Mouse (Mus musculus): ENCODE results near the gene Snx30.

Gene Snx30

GRCm38 (mm10) chr4:59868086-59868485 is 62.4 kb downstream of the Snx30 start:
- no peak for DNase-seq (ENCODE audit: extremely low read depth, insufficient read length, low spot score)

DNA sequence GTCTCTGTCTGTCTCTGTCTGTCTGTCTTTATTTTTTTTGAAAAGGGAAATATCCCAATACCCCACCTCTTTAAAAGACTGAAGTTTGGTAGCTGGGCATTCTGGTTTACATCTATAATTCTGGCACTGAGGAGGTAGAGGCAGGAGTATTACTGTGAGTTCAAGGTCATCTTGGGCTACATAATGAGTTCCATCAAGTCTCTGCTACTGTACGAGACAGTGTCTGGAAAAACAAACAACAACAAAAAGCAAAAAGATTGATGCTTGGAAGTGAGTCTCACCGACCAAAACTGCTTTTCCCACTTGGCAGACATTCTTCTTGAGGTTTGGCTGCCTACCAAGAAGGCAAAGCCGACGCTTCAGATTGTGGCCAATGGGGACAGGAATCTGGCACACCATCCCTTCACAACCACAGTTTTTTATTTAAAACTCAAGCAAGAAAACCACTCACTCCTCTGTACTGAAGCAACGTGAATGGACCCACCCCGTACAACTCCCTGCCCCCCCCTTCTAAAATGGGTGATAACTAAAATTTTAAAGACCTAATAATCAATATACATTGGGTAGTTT is 63.9 kb downstream of the Snx30 start:
- peak; percentile 64 for DNase-seq (ENCODE audit: extremely low read depth, insufficient read length, low spot score)

DNA sequence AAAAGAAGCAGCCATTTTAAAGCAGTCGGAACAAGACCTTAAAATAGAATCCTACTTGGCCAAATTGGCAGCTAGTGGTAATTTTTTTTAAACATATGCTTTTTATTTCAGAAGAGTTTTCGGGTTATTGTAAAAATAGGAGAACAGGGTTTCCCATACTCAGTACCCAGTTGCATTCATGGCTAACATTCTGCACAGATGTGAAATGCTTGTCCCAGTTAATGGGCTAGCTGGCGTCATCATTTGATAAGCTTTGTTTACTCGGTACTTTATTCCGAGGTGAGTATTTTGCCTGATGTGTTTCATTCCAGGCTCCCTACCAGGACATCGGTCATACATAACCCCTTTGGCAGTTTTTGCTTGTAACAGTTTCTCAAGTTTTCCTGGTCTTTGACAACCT is 64.8 kb downstream of the Snx30 start:
- no peak for DNase-seq (ENCODE audit: extremely low read depth, insufficient read length, low spot score)

DNA sequence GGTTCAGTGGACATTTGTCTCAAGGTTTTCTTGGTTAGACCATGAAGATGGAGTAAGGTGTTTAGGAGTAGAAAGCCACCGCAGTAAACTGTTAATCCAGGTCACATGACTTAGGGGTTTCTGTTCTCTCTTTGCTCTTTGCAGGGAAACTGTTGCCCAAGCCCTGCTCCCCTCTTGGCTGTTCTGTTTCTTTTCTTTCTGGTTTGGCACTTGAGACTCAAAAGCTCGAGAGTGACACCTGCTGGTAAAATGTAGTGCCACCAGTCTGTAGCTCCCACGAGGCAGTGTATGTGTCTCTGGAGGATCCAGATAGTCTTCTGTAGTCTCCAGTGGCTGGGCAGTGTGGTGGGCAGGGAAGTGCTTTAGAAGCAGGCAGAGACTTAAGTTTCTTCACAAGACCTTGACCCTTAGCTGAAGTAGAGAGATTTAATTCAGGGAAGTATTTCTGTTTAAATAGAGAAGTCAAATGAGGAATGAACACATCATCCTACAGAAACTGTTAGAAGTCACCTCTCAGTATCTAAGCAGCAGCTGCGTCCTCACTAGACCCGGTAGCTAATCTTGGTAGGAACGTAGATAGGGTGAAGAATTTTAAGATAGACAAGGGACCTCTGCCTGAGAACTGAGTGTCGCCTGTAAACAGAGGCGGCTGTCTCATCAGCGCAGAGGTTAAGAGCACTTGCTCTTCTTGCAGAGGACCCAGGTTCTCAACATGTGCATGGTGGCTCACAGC is 65.4 kb downstream of the Snx30 start:
- DNase-seq (ENCODE audit: extremely low read depth, insufficient read length, low spot score) = peak; percentile 46

DNA sequence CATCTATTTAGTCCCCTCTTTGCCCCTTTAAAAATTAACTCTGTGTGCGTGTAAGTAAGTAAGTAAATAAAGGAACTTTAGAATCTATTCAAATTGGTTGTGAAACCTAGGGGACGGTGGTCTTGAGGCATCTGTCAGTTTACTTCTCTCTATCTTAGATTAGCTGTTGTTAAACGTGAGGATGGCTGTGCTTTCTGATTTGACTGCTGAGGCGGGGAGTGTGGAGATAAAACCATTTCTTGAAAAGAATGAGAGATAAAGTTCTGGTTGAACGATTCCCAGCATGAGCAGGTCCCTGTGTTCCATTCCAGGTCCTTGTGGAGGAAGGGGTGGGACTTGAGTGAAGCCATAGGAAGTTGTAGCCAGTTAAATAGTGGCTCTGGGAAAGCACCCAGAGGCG is 67.6 kb downstream of the Snx30 start:
- DNase-seq (ENCODE audit: extremely low read depth, insufficient read length, low spot score) = no peak

GRCm38 (mm10) chr4:59873830-59874229 is 68.2 kb downstream of the Snx30 start:
- no peak for DNase-seq (ENCODE audit: extremely low read depth, insufficient read length, low spot score)

- DNase-seq (ENCODE audit: extremely low read depth, insufficient read length, low spot score) = no peak
These were observed 70.9 kb downstream of the Snx30 start for GRCm38 (mm10) chr4:59876570-59876969.

GRCm38 (mm10) chr4:59877025-59877424 is 71.4 kb downstream of the Snx30 start:
- no peak for DNase-seq (ENCODE audit: extremely low read depth, insufficient read length, low spot score)

DNA sequence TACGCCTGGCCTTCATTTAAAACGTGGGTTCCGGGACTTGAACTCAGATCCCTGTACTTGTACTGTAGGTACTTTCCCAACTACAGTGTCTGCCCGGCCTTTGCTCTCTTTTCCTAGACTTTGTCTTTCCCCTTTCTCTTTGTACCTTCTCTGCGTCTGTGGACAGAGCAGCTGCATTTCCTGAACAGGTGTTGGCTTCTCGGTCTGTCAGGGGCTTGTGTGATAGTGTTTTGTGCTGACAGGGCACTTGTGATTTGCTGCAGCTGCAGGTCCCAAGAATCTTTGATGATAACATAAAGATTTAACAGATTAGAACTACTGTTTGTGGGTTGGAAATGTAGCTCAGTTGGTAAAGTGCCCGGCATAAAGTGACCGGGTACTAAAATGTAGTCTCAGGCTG is 73.0 kb downstream of the Snx30 start:
- DNase-seq (ENCODE audit: extremely low read depth, insufficient read length, low spot score) = no peak

DNA sequence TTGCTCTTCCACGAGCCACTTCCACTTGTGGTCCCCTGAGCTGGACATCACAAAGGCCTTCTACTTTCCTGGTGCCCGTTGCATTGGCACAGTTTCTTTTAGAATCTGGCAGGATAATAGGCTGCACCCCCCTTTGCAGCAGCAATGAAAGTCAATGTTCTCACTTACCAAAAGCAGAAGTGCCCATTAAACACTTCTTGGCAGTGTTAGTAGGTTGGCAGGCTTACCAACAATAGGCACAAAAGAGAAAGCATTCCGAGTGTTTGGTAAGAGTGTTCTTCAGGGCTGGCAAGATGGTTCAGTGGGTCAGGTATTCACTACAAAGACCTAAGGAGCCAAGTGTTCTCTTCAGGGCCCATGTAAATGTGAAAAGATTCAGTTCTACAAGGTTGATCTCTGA is 73.8 kb downstream of the Snx30 start:
- no peak for DNase-seq (ENCODE audit: extremely low read depth, insufficient read length, low spot score)

DNA sequence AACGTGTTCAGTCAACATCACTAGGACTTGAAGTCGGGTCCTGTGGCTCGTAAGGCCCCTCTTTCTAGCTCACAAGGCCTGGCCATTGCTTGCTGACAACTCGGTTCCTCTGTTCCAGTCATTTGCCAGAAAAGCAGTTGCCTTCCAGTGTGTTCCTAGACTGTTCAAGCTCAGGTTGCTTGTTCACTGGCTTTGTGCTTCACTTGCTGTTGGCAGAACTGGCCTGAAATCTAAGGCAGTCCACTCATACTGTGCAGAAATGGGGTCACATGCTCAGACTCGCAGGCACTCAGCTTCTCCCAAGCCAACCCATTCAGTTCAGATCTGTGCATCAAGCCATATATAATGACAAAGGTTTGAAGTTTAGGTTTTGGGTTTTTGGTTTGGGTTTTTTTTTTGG is 75.1 kb downstream of the Snx30 start:
- no peak for DNase-seq (ENCODE audit: extremely low read depth, insufficient read length, low spot score)

DNA sequence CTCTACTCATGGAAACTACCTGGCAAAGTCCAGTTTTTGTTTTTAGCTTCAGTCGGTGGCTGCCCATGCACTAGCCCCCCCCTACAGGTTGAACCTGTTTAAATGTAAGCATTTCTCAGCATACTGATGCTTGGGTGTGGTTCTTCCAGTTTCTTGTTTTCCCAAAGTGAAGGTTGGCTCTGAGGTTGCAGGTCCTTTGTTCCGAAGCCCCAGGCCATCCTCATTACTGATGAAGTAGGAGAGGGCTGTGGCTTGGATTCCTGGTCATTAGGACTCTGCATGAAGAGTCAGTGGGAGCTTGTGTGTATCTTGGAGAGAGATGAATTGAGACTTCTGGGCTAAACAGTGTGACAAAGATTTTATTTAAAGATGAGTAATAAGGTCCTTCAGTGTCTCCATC is 75.6 kb downstream of the Snx30 start:
- no peak for DNase-seq (ENCODE audit: extremely low read depth, insufficient read length, low spot score)

DNA sequence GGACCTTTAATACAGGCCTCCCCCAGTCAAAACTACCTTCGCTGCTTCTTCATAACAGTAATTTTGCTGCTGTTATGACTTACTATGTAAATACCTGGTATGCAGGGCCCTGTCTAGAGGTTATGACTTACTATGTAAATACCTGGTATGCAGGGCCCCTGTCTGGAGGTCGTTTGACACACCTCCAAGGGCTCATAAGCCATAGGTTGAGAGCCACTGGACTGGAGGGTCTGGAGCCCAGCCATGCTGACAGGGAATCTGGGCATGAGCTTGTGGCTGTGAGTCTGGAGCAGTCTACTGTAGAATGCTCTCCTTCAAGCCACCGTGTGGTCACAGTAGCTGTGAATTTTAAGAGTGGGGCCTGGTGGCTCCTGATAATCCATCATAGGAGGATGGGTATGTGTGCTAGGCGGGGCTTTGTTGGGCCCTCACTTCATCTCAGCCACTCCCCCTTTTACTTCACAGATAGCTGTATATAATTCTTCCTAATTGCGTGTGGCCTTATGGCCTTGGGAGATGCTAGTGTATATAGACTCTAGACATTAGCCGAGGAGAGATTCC is 78.6 kb downstream of the Snx30 start:
- DNase-seq (ENCODE audit: extremely low read depth, insufficient read length, low spot score) = no peak

DNA sequence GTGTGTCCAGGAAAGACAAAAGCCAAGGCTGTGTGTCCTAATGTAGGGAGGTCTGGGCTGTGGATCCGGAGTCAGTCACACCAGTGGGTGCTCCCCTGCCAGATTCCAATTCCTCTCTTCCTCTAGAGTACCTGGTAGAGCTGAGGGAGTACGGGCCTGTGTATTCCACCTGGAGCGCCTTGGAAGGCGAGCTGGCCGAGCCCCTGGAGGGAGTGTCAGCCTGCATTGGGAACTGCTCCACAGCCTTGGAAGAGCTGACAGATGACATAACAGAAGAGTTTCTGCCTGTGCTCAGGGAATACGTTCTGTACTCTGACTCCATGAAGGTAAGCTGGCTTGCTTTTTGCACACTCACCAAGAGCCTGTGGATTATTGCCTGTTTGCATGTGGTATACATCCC is 80.6 kb downstream of the Snx30 start:
- DNase-seq (ENCODE audit: extremely low read depth, insufficient read length, low spot score) = no peak

- no peak for DNase-seq (ENCODE audit: extremely low read depth, insufficient read length, low spot score)
These were observed 81.4 kb downstream of the Snx30 start for GRCm38 (mm10) chr4:59887011-59887410.

GRCm38 (mm10) chr4:59888014-59888413 is 82.4 kb downstream of the Snx30 start:
- no peak for DNase-seq (ENCODE audit: extremely low read depth, insufficient read length, low spot score)

DNA sequence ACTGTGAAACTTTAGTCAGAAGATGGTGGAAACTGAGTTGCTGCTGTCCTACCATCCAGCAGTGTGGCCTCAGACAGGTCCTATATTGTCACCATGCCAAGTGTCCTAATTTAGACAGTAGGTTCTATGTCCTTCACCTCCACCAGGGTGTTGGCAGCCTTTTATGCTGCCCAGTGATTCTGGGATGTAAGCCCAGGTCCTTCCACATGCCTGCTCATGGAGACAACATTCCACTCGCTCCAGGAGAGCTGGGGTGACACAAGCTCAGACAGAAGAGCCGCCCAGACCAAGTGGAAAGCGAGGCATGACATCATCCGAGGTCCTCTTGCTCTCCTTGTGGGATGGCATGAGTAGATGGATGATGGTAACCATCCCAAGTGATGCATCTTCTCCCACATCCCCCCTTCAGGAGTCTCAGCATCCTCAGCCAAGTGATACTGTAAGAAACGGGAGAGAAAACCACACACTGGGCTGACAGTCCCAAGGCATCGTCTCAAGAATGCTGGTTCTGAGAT is 84.5 kb downstream of the Snx30 start:
- no peak for DNase-seq (ENCODE audit: extremely low read depth, insufficient read length, low spot score)

DNA sequence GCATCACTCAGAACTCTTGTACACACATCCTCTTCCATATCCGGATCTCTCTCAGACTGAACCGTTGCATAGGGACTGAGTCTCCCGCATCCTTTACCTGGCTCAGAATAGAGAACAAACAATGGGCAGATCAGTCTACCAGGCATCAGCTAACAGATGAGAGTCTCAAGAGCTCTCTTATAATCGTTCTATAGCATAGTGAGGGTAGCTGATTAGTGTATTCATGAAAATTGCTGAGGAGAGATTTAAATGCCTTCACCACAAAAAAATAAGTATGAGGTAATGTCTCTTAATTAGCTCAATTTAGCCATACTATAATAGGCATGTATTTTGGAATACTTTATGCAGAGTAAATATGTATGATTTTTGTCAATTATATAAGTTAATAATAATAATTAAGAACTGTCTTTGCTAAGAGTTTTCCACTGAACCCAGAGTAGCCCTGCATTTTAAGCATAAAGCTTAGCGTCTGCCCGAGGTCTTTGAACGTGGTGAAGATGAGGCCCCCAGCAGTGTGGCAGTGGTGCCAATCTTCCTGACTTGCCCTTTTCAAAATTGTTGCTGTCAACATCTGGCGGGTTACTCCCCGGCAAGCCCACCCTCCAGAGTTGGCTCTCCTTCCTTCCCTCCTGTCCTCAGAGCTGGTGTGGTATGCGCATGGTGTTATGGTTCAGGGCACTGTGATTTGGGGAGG is 86.2 kb downstream of the Snx30 start:
- DNase-seq (ENCODE audit: extremely low read depth, insufficient read length, low spot score) = no peak

DNA sequence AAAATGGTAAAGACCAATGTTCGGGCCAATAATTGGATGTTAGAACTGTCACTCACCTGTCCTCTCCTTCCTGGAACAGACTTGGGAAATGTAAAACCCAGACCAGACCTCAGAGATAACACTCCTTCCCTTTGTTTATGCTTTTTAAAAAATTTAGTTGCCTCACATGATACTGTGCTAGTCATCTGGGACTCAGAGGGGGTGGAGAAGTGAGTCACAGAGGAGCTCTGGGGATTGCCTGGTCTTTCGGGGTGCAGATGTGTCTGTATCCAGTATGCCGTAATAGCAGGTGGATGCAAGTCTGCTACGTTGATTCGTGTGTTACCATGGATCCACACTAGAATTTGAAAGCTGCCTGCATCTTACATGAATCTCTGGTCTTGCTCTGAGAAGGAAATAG is 87.1 kb downstream of the Snx30 start:
- no peak for DNase-seq (ENCODE audit: extremely low read depth, insufficient read length, low spot score)

DNA sequence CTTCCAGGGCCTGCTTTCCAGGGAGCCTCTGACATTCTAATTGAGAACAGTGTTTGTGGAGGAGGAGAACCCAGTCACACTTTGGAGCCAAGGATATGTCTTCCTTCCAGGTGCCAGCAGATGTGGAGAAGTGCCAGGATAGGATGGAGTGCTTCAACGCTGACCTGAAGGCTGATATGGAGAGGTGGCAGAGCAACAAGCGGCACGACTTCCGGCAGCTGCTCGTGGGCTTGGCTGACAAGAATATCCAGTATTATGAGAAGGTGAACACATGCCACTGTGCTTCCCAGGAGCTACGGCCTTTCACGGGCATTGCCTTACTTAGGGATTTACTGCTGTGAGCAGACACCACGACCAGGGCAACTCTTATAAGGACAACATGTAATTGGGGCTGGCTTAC is 88.8 kb downstream of the Snx30 start:
- DNase-seq (ENCODE audit: extremely low read depth, insufficient read length, low spot score) = no peak

GRCm38 (mm10) chr4:59894977-59895575 is 89.4 kb downstream of the Snx30 start:
- peak; percentile 69 for DNase-seq (ENCODE audit: extremely low read depth, insufficient read length, low spot score)
